Mouse (Mus musculus) A20 (cell line): ENCODE measurements around the gene Mogat2.
A peak's percentile ranks its signal among the peaks of the same experiment; 100 is the strongest.

Experiments
- DNase-seq: peaks from one replicate; pipeline ENCODE4 v3.0.0-alpha.2; 2011; ENCODE audit warnings: low read depth, low spot score

Gene Mogat2

DNA sequence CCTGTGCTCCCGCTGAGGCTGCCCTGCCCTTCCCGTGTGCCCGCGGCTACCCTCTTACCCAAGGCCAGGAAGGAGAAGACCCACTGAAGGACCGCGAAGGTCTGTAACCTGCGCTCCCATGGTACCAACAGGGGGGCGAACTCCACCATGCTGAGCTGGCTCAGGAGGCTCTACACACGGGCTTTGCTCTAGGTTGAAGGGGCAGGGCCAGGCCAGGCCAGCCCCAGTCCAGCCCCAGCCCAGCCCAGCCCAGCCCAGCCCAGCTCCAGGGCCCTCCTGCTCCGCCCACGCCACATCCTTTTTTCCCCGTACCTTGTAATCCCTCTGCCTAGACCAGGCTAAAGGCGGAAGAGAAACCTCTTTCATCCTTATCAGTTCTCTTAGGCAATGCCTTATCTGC is at the start of gene Mogat2:
Gene Mogat2, minus strand, starts transcription at position 203 of the 400 bp plus-strand sequence.
- no peak for DNase-seq

DNA sequence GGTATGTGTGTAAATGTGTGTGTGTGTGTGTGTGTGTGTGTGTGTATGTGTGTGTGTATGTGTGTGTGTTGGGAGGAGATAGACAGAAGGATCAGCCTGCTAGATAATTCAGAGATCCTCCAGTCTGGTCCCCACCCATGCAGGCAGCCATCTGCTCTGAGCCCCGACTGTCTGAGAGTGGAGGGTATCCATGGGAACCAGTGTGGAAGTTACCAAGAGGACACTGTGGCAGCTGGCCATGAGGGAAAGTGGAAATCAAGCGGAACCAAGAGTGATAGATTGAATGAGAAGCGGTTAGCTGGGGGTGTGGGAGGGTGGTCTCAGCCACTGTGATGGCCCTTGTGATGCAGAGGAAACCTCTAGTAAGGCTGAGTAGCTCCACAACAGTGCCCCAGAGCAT is 48.9 kb upstream of the Mogat2 start:
- DNase-seq = no peak

DNA sequence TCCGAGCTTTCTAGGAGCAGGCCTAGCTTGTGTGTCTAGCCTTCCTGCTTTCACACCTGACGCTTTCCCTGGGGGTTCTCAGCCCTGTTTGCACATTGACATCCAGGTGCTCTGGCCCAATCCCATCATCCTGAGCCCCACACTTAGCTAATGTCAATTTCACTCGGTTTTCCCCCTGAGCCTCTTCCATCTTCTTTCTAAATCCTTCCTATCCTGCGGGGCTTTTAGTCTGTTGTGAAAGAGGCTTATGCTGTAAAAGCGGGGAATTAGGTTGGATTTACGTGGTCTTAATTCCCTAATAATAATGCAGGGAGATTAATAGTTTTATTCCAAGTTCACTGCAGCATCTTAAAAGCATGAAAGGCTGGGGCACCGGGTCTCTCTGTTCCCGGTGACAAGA is 41.2 kb upstream of the Mogat2 start:
- DNase-seq = no peak

DNA sequence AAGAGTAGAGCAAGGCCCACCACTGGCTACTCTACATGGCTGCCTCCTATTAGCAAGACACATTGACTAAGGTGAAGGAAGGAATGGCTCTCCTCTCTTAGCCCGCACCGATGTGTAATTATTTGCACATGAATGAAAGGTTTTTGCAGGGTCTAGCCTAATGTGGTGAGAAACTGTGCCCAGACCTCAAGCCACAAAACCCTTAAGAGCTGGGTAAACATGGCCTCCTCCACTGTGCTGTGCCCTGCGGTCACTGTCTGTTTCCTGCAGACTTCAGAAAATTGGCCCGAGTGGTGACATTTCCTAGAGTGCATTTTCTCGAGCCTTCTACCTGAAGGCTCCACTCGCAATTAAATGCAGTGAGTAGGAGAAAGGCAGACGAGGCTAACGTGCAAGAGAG is 39.9 kb upstream of the Mogat2 start:
- no peak for DNase-seq

DNA sequence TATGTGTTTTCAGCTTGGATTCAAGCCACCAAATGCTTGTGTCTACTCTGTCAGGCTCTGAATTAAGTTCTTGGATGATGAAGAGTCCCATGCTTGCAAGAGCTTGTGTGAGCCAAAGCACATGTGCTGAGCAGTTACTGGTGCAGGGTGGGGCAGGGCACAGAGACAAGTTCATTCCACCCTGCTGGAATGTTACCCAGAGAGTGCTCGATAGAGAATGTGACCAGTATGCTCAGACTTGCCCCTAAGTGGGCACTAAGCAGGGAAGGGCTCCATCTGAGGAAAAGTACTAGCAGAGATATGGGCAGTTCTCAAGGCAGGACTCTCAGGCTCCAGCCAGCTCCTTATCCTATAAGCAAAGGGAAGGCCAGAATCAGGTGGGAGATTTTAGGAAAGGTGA is 38.3 kb upstream of the Mogat2 start:
- no peak for DNase-seq

DNA sequence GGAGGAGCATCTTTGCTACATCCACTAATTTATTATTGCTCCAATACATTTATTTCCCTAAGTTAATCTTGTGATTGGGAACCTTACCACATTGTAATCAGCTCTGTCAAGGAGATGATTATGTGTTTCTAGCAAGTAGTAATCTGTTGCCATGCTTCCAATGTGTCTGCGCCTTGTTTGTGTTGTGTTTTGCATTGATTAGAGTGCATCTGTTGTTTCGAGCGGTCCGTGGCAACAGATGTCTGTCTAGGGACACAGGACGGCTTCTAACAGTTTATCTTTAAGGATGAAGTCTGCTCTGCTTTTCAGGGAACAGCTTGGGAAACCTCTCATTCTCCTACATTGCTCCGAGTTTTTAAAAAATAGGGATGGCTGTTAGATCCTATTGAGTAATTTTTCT is 36.7 kb upstream of the Mogat2 start:
- no peak for DNase-seq

DNA sequence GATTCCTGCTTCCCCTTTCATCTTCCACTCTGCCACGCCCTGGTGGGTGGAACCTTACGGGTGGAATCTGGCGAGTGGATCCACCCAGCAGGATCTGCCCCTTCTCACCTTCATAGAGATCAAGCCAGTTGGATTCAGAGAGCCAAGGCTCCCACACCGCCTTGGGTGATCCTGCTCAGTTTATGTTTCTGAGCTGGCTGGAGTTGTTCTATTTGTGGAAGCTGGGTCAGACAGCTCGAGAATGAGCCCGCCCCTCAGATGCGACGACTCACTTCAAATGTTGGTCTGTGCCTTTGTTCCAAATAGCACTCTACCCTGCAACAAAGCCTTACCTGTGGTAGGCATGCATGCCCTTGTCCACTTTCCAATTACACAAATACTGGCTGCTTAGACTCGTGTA is 33.2 kb upstream of the Mogat2 start:
- DNase-seq = no peak

DNA sequence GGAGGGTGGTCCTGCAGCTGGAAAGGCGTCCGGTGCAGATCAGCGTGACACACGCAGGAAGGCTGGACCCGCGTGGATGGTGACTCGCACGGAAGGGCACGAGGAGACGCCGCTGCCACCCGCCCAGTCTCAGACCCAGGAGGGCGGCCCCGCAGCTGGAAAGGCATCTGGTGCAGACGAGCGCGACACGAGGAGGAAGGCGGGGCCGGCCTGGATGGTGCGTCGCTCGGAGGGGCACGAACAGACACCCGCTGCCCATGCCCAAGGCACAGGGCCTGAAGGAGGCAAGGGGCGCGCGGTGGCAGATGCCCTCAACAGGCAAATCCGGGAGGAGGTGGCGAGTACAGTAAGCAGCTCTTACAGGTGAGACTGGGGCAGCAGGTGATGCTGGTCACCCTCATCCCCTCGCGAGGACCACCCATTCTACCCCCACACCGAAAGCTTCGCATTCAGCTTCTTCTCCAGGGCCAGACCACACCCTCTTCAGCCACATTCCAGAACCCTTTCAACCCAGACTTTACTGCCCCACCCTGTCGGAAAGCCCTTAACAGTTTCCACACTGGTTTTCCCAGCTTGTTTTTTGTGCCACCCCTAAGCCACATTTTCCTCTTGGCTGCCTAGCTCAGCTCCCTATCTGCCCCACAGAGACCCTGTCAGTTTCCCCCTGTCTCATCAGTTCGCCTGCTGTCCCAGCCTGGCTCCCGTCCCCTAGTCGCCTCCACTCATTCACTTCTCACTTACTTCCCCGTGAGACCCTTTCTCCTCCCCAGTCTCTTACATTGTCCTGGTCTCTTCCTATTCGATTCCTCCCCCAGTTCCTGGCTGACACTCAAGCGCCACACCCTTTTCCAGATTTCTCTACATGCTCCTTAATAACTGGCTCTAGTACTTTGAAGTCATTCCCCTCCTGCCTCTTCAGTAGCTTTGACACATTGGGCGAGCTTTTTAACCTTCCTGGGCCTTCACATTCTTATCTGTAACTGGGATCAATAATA is 30.8 kb upstream of the Mogat2 start:
- DNase-seq = no peak

DNA sequence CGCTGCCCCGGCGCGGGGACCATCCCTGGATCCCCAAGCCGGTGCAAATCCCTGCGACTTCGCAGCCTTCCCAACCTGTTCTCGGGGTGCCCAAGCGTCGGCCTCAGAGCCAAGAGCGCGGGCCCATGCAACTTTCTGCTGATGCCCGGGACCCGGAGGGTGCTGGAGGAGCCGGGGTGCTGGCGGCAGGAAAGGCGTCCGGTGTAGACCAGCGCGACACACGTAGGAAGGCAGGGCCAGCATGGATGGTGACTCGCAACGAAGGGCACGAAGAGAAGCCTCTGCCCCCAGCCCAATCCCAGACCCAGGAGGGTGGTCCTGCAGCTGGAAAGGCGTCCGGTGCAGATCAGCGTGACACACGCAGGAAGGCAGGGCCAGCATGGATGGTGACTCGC is 30.1 kb upstream of the Mogat2 start:
- no peak for DNase-seq

DNA sequence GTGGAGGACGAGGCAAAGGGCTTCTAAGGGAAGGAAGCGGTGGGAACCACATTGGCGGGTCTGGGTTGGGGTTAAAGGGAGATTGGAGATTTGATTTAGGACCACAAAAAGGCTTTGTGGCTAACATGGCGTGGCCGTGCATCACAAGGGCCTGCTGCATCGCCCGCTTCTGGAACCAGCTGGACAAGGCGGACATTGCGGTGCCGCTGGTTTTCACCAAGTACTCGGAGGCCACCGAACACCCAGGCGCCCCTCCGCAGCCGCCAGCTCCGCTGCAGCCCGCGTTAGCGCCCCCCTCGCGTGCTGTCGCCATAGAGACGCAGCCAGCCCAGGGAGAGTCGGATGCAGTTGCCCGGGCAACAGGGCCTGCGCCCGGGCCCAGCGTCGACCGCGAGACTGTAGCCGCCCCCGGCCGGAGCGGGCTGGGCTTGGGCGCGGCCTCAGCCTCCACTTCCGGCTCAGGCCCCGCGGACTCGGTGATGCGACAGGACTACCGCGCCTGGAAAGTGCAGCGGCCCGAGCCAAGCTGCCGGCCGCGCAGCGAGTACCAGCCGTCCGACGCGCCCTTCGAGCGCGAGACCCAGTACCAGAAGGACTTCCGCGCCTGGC is 29.6 kb upstream of the Mogat2 start:
- DNase-seq = no peak

DNA sequence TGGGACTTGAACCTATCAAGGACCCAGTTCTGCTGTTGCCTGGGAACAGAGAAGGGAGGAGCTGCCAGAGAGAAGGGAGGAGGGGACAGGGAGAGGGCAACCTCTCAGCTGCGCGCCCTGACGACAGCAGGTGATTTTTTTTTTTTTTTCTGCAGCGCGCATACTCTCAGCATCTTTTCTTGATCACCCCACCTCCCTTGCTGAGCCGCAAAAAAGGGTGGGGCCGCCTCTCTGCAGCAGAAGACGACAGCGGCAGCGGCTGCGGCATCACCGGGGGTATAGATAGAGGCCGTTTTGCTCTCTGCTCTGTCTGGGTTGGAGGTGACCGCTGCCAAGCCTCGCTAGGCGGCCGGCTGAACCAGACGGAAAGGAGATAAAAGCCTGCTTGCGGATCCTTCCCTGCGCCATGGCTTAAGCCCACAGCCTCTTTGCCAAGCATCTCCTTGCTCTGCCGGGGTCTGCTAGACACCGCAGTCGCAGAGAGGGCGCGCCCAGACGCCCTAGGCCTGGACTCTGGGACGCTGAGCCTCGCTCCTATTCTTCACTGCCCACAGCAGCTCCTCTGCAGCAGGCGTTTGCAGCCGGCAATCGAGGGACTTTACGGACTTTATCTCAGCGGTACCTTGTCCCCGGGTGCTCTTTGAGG is 29.0 kb upstream of the Mogat2 start, which contains the start of gene Map6:
Gene Map6, plus strand, starts transcription at position 197 of the 646 bp plus-strand sequence.
- no peak for DNase-seq

DNA sequence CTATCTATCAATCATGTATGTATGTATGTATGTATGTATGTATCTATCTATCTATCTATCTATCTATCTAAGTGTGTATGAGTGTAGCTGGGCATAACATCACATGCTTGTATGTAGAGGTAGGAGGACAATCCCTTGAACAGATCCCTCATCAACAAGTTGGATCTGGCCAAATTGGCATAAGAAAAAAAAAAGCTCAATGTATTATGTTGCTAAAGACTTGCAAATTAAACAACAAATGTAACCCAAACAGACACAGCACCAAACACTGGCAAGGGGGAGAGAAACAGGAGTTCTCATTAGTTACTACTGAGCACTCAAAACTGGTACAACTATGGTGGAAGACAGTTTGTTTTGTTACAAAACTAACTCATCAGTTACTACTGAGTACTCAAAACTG is 26.2 kb upstream of the Mogat2 start:
- DNase-seq = no peak

DNA sequence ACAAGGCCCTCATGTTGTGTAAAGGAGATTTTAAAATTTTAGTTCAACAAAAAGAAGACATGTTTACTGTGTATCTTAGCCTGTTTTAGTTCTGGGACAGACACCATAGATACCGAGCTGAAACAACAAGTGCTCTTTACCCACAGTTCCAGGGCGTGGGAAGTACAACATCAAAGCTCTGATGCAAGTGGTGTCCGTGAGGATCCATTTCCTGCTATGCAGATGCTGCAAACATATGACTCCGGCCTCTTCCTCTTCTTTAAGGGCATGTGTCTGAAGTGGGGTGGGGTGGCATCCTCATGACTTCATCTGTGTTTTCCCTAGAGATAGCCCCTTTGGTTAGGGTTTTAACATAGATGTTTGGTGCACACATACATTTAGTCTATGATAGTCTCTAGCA is 25.1 kb upstream of the Mogat2 start:
- no peak for DNase-seq

DNA sequence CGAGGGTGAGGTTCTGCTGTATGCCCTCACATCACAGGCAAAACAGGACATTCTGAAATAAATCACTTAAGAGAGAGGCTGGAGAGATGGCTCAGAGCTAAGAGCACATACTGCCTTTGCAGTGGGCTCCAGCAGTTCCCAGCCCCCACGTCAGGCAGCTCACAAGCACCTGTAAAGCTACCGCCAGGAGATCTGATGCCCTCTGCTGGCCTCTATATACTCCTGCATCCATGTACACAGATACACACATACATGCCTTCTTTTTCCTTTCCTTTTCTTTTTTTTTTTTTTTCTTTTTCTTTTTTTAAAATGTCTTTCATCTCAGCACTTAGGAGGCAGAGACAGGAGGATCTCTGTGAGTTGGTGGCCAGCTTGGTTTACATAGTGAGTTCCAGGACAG is 23.5 kb upstream of the Mogat2 start:
- DNase-seq = peak; percentile 42

DNA sequence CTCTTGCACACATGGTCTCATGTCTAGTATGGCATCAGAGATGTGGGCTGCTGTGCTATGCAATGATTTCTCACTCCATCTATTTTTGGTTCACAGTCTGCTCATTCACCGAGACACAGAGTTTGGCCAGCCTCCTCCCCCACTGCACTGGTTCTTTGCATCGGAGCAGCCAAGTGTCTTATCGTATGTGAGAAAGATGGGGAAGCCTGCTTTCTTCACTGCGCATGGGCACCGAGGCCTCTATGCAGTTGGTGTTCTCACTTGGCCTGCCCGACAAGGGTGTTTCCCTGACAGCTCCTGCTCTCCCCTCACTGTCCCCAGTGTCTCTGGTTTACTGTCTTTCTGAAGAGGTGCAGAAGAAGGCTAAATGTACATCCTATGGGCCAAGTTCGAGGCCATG is 16.6 kb upstream of the Mogat2 start:
- DNase-seq = peak; percentile 54

DNA sequence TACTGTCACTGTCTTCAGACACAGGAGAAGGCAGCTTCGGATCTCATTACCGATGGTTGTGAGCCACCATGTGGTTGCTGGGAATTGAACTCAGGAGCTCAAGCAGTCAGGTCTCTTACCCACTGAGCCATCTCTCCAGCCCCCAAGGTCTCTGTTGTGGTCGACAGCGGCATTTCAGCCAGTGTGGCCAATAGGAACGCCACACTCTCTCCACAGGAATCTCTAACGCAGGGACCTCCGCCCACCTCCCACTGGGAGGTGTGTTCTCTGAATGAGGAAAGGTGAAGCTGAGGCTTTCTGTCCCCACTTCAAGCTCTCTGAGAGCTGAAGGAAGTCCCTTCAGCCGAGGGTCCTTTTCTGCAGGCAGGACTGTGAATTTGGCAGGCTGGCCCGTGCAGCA is 12.0 kb upstream of the Mogat2 start:
- DNase-seq = no peak

DNA sequence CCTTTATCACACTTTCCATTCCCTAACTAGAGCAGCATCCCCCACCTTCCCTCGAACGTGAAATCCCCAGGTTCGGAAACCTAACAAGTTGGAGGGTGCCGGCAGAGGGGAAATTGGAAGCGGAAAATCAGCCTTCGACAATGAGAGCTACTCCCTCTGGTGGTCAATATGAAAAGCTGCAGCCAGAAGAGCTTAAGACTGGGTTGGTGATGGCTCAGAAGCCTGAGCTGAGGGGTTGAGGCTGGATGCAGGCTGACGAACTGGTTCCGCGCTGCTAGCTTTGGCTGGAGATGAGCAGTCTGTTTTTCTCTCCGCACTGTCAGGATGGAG is 11.1 kb upstream of the Mogat2 start:
- peak; percentile 43 for DNase-seq

DNA sequence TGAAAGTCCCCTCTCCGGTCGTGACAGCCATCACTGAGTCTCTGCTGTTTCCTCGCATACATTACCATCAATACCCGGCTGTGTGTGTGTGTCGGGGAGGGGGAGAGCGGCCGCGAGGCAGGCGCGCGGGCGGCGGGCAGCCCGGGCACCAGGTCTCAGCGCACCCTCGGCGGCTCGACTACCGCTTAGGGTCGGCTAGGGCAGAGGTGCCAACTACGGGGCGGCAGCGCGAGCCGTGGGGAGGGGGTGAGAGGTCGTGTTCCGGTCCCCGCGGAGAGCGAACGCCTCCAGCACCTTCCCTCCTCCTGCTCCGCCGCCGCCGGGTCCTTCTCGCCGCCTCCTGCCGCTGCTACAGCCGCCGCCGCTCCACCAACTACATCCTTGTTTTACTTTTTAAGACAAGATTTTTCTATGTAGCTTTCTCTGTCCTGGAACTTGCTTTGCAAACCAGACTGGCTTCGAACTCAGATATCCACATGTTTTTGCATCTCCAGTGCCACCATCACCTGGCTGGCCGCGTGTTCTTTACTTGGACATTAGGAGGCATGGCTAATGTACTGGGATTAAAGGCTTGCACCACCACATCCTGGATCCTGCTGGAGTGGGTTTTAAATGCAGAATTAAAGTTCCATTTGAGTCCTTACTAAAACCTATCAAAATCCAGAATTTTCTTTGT is 10.6 kb upstream of the Mogat2 start:
- no peak for DNase-seq

DNA sequence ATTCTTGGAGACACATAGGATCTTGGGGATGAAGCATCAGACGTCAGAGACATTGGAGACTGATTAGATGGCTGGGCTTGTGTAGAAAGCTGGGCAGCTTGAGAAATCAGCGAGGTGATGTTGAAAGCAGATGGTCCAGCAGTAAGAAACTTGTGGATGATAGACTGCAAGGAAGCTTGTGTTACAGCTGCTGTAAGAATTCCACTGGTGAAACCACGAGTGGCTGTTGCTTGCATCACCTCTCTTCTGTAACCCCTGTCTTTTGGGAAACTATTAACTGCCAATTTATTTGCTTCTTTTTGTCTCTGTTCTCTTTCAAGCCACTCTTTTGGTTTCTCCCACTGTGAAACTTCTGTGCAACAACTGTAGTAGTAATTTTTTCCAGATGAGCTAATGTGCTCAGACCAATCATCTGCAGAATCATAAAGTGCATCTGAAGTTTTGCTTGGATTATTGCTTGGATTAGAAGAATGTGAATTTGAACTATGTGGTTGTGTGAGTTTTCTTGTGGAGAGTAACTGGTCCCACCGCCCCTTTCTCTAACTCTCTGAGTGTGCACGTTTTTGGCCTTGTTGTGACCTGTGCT is 9.8 kb upstream of the Mogat2 start:
- DNase-seq = no peak

DNA sequence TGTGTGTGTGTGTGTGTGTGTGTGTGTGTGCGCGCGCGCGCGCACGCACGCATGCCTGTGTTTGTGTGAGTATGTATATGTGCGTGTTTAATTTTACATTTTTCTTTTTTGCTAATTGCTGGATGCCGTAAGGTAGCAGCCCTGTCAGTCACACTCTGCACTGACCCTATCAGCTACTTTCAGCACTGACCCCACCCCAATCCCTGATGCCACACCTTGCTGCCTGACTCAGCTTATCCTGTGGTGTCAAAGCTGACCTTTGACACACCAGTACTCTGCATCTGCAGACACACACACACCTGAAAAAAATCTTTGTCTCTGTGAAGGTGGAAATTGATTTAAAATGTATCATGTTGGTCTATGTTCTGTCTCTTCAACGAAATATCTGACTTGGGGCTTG is 3.7 kb upstream of the Mogat2 start:
- DNase-seq = no peak

DNA sequence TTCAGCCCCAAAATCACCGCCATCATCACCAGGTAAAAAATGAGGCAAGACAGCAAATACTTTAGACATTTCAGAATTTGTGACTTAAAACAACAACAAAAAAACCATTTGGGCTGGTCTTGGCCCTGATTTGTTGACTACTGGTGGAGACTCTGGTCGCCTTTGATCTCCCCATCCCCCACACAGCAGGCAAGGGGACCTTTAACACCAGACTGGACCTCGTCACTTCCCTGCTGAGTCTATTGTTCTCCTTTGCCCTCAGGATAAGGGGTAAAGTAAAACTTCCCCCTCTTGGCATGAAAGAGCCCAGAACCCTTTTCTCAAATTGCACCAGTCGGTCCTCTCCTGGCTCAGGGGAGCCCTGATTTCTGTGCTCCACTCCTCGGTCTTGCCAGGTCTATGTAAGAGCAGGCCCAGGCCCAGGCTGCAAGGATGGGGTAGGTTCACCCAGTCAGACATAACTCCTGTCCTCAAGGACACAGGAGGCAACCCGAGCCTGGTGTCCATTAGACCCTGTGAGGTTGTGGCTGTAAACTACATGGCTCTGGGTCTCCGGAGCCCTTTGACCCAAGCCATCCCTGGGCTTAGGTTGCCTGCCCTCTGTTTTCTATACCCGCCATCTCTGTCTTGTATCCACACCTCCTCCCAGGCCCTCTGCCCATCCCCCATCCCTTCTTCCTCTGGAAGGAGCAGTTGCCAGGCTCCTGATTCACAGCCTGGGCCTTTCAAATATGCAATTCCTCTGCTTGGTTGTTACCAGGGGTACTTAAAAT is 1.3 kb downstream of the Mogat2 start:
- no peak for DNase-seq
